Mouse (Mus musculus) common myeloid progenitor, adult 5-6 weeks (primary cell): ENCODE data around the gene Cdhr5. TPM values are rescaled to one million over a fixed set of nuclear protein-coding genes. Genes with fewer than 3 reads are reported as not detected.
A peak's percentile ranks its signal among the peaks of the same experiment; 100 is the strongest.

Experiments
- ATAC-seq: replicated peaks from 2 replicates; pipeline ENCODE4 v1.8.0; 2016; ENCODE audit warnings: low read depth, mild to moderate bottlenecking, moderate TSS enrichment, inconsistent platforms; ENCODE audit not compliant: poor library complexity, severe bottlenecking
- total RNA-seq: library from RNA; stranded (forward); fragments of 200-1000, 187-1606 nt; gene quantifications from 2 replicates; pipeline ENCODE4 v1.2.3, GENCODE M21; 2017

Gene Cdhr5
- not detected in 2 replicates for total RNA-seq

- ATAC-seq: no peak
Observed at GRCm38 (mm10) chr7:141276546-141276945, at the start of gene Cdhr5. TSS of gene Cdhr5 (minus strand) at chr7:141276786.

- no peak for ATAC-seq
Observed at GRCm38 (mm10) chr7:141324686-141325085, 48.1 kb upstream of the Cdhr5 start.

- no peak for ATAC-seq
Observed at GRCm38 (mm10) chr7:141319446-141319845, 42.9 kb upstream of the Cdhr5 start.

- ATAC-seq: no peak
Observed at GRCm38 (mm10) chr7:141317619-141318132, 41.1 kb upstream of the Cdhr5 start.

GRCm38 (mm10) chr7:141315974-141316373 lies 39.4 kb upstream of the Cdhr5 start:
- ATAC-seq: peak; percentile 94

- ATAC-seq: no peak
Observed at GRCm38 (mm10) chr7:141315076-141315475, 38.5 kb upstream of the Cdhr5 start.

GRCm38 (mm10) chr7:141314416-141314815 lies 37.8 kb upstream of the Cdhr5 start:
- no peak for ATAC-seq

GRCm38 (mm10) chr7:141304537-141304936 lies 28.0 kb upstream of the Cdhr5 start:
- ATAC-seq: no peak

- 0 out of 2 replicates have a peak, but pooled peaks have one; percentile 18 for ATAC-seq
Observed at GRCm38 (mm10) chr7:141302702-141303268, 26.2 kb upstream of the Cdhr5 start.

GRCm38 (mm10) chr7:141301386-141301785 lies 24.8 kb upstream of the Cdhr5 start:
- no peak for ATAC-seq

- ATAC-seq: no peak
Observed at GRCm38 (mm10) chr7:141299175-141299574, 22.6 kb upstream of the Cdhr5 start.

GRCm38 (mm10) chr7:141297926-141298650 lies 21.5 kb upstream of the Cdhr5 start:
- ATAC-seq: no peak

GRCm38 (mm10) chr7:141294479-141294878 lies 17.9 kb upstream of the Cdhr5 start:
- no peak for ATAC-seq

- ATAC-seq: peak; percentile 58
Observed at GRCm38 (mm10) chr7:141293852-141294471, 17.4 kb upstream of the Cdhr5 start.

GRCm38 (mm10) chr7:141292583-141293388 lies 16.2 kb upstream of the Cdhr5 start:
- no peak for ATAC-seq

GRCm38 (mm10) chr7:141291921-141292582 lies 15.5 kb upstream of the Cdhr5 start, which contains the start of gene Drd4:
TSS of gene Drd4 (plus strand) at chr7:141292006.
- ATAC-seq: peak; percentile 48

- no peak for ATAC-seq
Observed at GRCm38 (mm10) chr7:141288042-141288441, 11.5 kb upstream of the Cdhr5 start.

- ATAC-seq: no peak
Observed at GRCm38 (mm10) chr7:141282756-141283155, 6.2 kb upstream of the Cdhr5 start.

GRCm38 (mm10) chr7:141281442-141281841 lies 4.9 kb upstream of the Cdhr5 start:
- no peak for ATAC-seq
